Mouse (Mus musculus): ENCODE data around the gene Dnmt3a. TPM values are rescaled to one million over a fixed set of nuclear protein-coding genes. Genes with fewer than 3 reads are reported as not detected.

Gene Dnmt3a
- total and polyA plus RNA-seq, 2 experiments from 2014 or later: 31.7 to 76.0 TPM

DNA sequence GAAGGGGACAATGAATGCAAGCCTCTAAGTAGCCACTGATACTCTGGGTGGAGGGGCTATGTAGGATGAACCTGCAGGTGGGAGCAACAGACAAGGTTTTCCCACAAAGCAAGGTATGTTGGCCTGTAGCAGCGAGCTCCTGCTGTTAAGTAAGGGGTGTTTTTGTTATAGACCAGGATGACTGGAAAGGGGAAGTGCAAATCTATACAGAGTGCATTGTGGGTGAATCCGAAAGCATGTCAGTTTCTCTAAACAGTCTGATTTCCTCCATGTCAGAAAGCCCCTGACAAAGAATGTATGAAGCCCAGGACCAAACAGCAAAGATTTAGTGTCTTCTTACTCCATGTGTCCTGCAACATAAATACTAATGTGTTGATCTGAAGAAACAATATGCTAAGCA, 34.7 kb upstream of the Dnmt3a start:
- no peak overlapping the region for H3K9ac ChIP-seq (replicated peaks; ENCODE audit: low read depth, low read length)
- H3K4me1 ChIP-seq (ENCODE audit: control insufficient read depth, insufficient read depth): no peaks in the 10 kb centered on the region
- no peak overlapping the region for H3K27ac ChIP-seq (ENCODE audit: low read depth)
- H3K36me3 ChIP-seq (replicated peaks; ENCODE audit: control insufficient read depth, insufficient read depth, low read length): no peaks in the 10 kb centered on the region
- no peak overlapping the region for H3K4me3 ChIP-seq (ENCODE audit: low read depth, low read length)
- 87% methylated on average over 2 of the region's 2 CpGs for WGBS
- no peaks in the 10 kb centered on the region for H3K27me3 ChIP-seq (ENCODE audit: control insufficient read depth, insufficient read depth, low read length)
- H3K9me3 ChIP-seq (replicated peaks; ENCODE audit: control insufficient read depth, low read length): no peaks in the 10 kb centered on the region
- no peak for ATAC-seq (ENCODE audit: insufficient read depth, low read depth)
- TF ChIP-seq EP300 (IDR thresholded peaks at IDR 0.05; ENCODE audit: low read depth) (no peak), CTCF (IDR thresholded peaks at IDR 0.05; ENCODE audit: low read depth) (no peak)
- no peak for DNase-seq (ENCODE audit: low spot score)
- no peak overlapping the region for H3K4me2 ChIP-seq (ENCODE audit: low read depth, low read length)

DNA sequence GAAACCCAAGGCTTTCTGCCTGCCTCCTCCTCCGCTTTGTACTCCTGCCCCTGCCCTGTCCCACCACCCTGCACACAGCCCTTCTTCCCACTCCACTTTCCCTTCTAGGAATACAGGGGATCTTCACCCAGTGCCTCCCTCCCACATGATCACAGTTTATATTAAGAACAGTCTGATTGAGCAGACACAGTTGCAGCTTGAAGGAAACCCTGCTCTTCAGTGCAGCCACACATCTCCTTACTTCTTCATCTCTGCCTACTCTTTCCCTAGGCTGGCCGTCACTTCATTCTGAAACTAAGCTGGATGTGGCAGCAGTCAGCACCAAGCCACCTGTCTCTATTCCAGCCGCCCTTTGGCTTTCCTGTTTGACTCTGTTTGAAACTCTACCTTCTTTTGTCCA, 32.2 kb upstream of the Dnmt3a start:
- H3K9me3 ChIP-seq (replicated peaks; ENCODE audit: control insufficient read depth, low read length): no peaks in the 10 kb centered on the region
- H3K27ac ChIP-seq (ENCODE audit: low read depth): no peak overlapping the region
- H3K9ac ChIP-seq (replicated peaks; ENCODE audit: low read depth, low read length): no peak overlapping the region
- TF ChIP-seq CTCF (IDR thresholded peaks at IDR 0.05; ENCODE audit: low read depth): no peak
- H3K4me1 ChIP-seq (ENCODE audit: control insufficient read depth, insufficient read depth): no peaks in the 10 kb centered on the region
- H3K4me2 ChIP-seq (ENCODE audit: low read depth, low read length): no peak overlapping the region
- no peaks in the 10 kb centered on the region for H3K27me3 ChIP-seq (ENCODE audit: control insufficient read depth, insufficient read depth, low read length)
- WGBS: 81% methylated on average over 3 of the region's 3 CpGs
- H3K4me3 ChIP-seq (ENCODE audit: low read depth, low read length): no peak overlapping the region
- no peak for DNase-seq (ENCODE audit: low spot score)
- no peak for ATAC-seq (ENCODE audit: insufficient read depth, low read depth)
- no peaks in the 10 kb centered on the region for H3K36me3 ChIP-seq (replicated peaks; ENCODE audit: control insufficient read depth, insufficient read depth, low read length)

DNA sequence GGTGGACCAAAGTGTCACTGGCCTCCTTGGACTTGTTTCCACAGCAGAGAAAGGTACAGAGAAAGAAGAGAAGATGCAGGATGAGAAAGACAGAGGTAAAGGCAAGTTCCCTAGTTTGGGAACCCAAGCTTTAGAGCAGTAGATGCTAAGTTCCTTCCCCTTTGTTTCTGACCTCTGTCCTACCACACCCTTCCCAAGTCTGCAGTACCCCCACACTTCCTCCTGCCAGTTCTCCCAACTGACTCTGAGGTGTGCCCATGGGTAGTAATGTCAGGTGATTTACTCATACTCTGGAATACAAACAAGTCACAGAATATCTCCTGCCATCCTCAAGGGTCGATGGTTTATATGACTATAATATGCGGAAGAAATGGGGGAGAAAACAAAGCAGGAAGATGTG, 29.8 kb upstream of the Dnmt3a start:
- Histone ChIP-seq H3K9ac (replicated peaks; ENCODE audit: low read depth, low read length) (no peak overlapping the region), H3K4me3 (ENCODE audit: low read depth, low read length) (no peak overlapping the region), H3K4me2 (ENCODE audit: low read depth, low read length) (no peak overlapping the region), H3K9me3 (replicated peaks; ENCODE audit: control insufficient read depth, low read length) (no peaks in the 10 kb centered on the region), H3K27me3 (ENCODE audit: control insufficient read depth, insufficient read depth, low read length) (no peaks in the 10 kb centered on the region), H3K36me3 (replicated peaks; ENCODE audit: control insufficient read depth, insufficient read depth, low read length) (no peaks in the 10 kb centered on the region), H3K4me1 (ENCODE audit: control insufficient read depth, insufficient read depth) (peaks cover 19% of the 10 kb centered on the region), H3K27ac (ENCODE audit: low read depth) (no peak overlapping the region)
- WGBS: 93% methylated on average over 2 of the region's 2 CpGs
- no peak for ATAC-seq (ENCODE audit: insufficient read depth, low read depth)
- no peak for DNase-seq (ENCODE audit: low spot score)
- no peak for TF ChIP-seq EP300 (IDR thresholded peaks at IDR 0.05; ENCODE audit: low read depth)
- no peak for TF ChIP-seq CTCF (IDR thresholded peaks at IDR 0.05; ENCODE audit: low read depth)

DNA sequence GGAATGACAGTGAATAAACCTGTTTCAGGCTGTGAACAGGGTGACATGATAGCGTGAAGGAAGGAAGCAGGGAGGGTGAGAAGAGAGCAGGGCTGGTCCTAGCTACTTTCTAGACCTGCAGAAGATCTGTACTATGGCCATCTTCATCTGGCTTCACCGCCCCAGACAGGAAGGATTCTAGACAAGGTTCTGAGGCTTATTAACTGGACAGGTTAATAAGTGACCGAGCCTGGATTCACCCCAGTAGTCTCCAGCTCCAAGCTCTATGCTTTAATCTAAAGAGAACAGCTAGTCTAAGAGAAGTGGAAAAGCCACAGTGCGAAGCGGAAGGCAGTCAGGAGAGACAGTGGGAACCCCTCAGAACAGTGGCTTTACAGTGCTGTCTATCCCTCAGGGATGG, 28.1 kb upstream of the Dnmt3a start:
- 88% methylated on average over 5 of the region's 5 CpGs for WGBS
- no peaks in the 10 kb centered on the region for H3K27me3 ChIP-seq (ENCODE audit: control insufficient read depth, insufficient read depth, low read length)
- no peak overlapping the region for H3K4me2 ChIP-seq (ENCODE audit: low read depth, low read length)
- no peak overlapping the region for H3K4me3 ChIP-seq (ENCODE audit: low read depth, low read length)
- ATAC-seq (ENCODE audit: insufficient read depth, low read depth) (no peak), DNase-seq (ENCODE audit: low spot score) (no peak)
- H3K27ac ChIP-seq (ENCODE audit: low read depth): no peak overlapping the region
- no peaks in the 10 kb centered on the region for H3K9me3 ChIP-seq (replicated peaks; ENCODE audit: control insufficient read depth, low read length)
- no peaks in the 10 kb centered on the region for H3K36me3 ChIP-seq (replicated peaks; ENCODE audit: control insufficient read depth, insufficient read depth, low read length)
- H3K9ac ChIP-seq (replicated peaks; ENCODE audit: low read depth, low read length): no peak overlapping the region
- peaks cover 28% of the 10 kb centered on the region for H3K4me1 ChIP-seq (ENCODE audit: control insufficient read depth, insufficient read depth)
- TF ChIP-seq EP300 (IDR thresholded peaks at IDR 0.05; ENCODE audit: low read depth) (no peak), CTCF (IDR thresholded peaks at IDR 0.05; ENCODE audit: low read depth) (no peak)

DNA sequence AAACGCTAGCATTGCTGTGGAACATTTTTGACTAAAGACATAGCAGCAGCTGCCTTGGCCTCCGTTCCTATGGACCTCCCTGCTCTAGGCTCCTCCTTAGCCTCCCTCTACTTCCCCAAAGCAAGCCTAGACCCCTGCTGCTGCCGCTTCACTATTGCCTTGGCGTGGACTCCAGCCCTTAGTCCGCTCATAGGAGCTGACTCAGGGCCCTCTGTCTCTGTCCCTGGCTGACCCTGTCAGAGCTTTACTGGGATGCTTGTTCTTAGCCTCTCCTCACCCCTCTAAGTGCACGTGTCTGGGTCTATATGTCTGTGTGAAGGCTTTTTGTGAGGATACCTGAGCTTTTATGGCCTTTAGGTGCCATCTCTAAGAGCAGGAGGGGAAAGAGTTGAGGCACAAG, 27.5 kb upstream of the Dnmt3a start:
- Histone ChIP-seq H3K36me3 (replicated peaks; ENCODE audit: control insufficient read depth, insufficient read depth, low read length) (no peaks in the 10 kb centered on the region), H3K27me3 (ENCODE audit: control insufficient read depth, insufficient read depth, low read length) (no peaks in the 10 kb centered on the region), H3K4me3 (ENCODE audit: low read depth, low read length) (no peak overlapping the region), H3K9ac (replicated peaks; ENCODE audit: low read depth, low read length) (no peak overlapping the region), H3K4me1 (ENCODE audit: control insufficient read depth, insufficient read depth) (peaks cover 28% of the 10 kb centered on the region), H3K4me2 (ENCODE audit: low read depth, low read length) (no peak overlapping the region), H3K27ac (ENCODE audit: low read depth) (no peak overlapping the region), H3K9me3 (replicated peaks; ENCODE audit: control insufficient read depth, low read length) (no peaks in the 10 kb centered on the region)
- TF ChIP-seq CTCF (IDR thresholded peaks at IDR 0.05; ENCODE audit: low read depth): no peak
- TF ChIP-seq EP300 (IDR thresholded peaks at IDR 0.05; ENCODE audit: low read depth): no peak
- 88% methylated on average over 6 of the region's 6 CpGs for WGBS
- no peak for ATAC-seq (ENCODE audit: insufficient read depth, low read depth)
- no peak for DNase-seq (ENCODE audit: low spot score)

DNA sequence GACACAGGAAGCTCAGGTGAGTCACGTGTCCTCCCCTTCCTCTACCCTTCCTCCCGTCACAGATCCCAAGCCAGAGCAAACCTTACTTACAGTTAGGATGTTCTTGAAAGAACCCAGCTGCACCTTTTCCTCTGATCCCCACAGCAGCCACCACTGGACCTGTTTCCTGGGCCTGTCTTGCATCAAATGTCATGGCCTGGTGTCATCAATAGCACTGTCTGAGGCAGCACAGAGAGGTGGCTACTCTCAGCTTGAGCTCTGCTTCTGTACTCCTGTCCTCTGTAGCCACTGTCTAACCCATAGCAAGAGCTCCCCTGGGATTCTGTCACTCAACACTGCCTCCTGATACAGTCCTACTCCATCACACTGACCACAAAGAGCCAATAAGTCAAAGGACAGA, 26.2 kb upstream of the Dnmt3a start:
- ATAC-seq (ENCODE audit: insufficient read depth, low read depth): no peak
- H3K36me3 ChIP-seq (replicated peaks; ENCODE audit: control insufficient read depth, insufficient read depth, low read length): no peaks in the 10 kb centered on the region
- H3K9ac ChIP-seq (replicated peaks; ENCODE audit: low read depth, low read length): no peak overlapping the region
- no peak overlapping the region for H3K4me2 ChIP-seq (ENCODE audit: low read depth, low read length)
- TF ChIP-seq CTCF (IDR thresholded peaks at IDR 0.05; ENCODE audit: low read depth): no peak
- no peak for TF ChIP-seq EP300 (IDR thresholded peaks at IDR 0.05; ENCODE audit: low read depth)
- H3K4me1 ChIP-seq (ENCODE audit: control insufficient read depth, insufficient read depth): peaks cover 28% of the 10 kb centered on the region
- no peaks in the 10 kb centered on the region for H3K27me3 ChIP-seq (ENCODE audit: control insufficient read depth, insufficient read depth, low read length)
- DNase-seq (ENCODE audit: low spot score): no peak
- H3K27ac ChIP-seq (ENCODE audit: low read depth): no peak overlapping the region
- H3K4me3 ChIP-seq (ENCODE audit: low read depth, low read length): no peak overlapping the region
- WGBS: 78% methylated on average over 2 of the region's 2 CpGs
- H3K9me3 ChIP-seq (replicated peaks; ENCODE audit: control insufficient read depth, low read length): no peaks in the 10 kb centered on the region
